Mouse (Mus musculus) heart, postnatal 0 days (tissue): ENCODE measurements around the gene Ppp2r1a.

Source experiments
- CTCF ChIP-seq: IDR thresholded peaks from 2 replicates; pipeline ENCODE4 v1.5.1; 2016; ENCODE audit warnings: antibody characterized with exemption, control low read depth, low read depth
- EP300 ChIP-seq: IDR thresholded peaks from 2 replicates; pipeline ENCODE4 v1.6.1; 2016; ENCODE audit warnings: antibody characterized with exemption, low read depth

DNA sequence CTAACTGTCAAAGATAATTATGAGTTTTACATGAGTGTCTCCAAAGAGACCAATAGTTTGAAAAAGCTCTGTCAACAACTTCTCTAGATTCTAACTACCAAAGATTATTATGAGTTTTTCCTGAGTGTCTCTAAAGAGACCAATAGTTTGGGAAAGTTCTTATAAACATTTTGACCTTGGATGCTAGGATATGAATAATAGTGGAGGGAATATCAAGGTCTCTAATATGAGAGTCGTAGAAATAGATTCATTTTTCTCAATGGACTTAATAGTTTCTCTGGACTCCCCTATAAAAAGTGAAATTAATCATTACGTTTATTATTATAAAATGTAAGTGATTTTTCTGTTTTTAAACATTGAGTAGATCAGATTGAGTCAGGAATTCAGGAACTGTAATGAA lies 40.1 kb upstream of the Ppp2r1a start, which contains the start of gene Vmn1r231:
- TF ChIP-seq CTCF (no peak), EP300 (no peak)
